Mouse (Mus musculus) embryonic fibroblast, embryonic 13.5 days (primary cell): ENCODE data around the gene Dnah17. TPM values are rescaled to one million over a fixed set of nuclear protein-coding genes. Genes with fewer than 3 reads are reported as not detected.

ENCODE experiments used
- H3K27ac ChIP-seq: 2 replicates; pipeline ENCODE4 v1.5.1; 2012; ENCODE audit warnings: low read length, control low read depth, inconsistent platforms; ENCODE audit not compliant: insufficient read depth
- H3K4me1 ChIP-seq: 2 replicates; pipeline ENCODE4 v1.6.1; 2011; ENCODE audit warnings: low read length; ENCODE audit not compliant: control insufficient read depth, insufficient read depth
- H3K4me3 ChIP-seq: 2 replicates; pipeline ENCODE4 v1.5.1; 2011; ENCODE audit warnings: mild to moderate bottlenecking, control low read depth, low read length; ENCODE audit not compliant: insufficient read depth
- CTCF ChIP-seq: IDR thresholded peaks from 2 replicates; pipeline ENCODE4 v1.5.1; 2011; ENCODE audit warnings: mild to moderate bottlenecking, control low read depth, low read length, moderate library complexity, borderline replicate concordance; ENCODE audit not compliant: insufficient read depth
- POLR2A ChIP-seq: IDR thresholded peaks from 2 replicates; pipeline ENCODE4 v1.6.1; 2011; ENCODE audit warnings: low read depth, mild to moderate bottlenecking, control low read depth, low read length, moderate library complexity
- polyA plus RNA-seq: library from polyadenylated mRNA; stranded (reverse); fragments of >200 nt; gene quantifications from 2 replicates; pipeline ENCODE4 v1.2.4, GENCODE M21; 2011; ENCODE audit warnings: low read depth; ENCODE audit not compliant: missing spikeins, insufficient read length

Gene Dnah17
- polyA plus RNA-seq, 1 experiment, result not detected

DNA sequence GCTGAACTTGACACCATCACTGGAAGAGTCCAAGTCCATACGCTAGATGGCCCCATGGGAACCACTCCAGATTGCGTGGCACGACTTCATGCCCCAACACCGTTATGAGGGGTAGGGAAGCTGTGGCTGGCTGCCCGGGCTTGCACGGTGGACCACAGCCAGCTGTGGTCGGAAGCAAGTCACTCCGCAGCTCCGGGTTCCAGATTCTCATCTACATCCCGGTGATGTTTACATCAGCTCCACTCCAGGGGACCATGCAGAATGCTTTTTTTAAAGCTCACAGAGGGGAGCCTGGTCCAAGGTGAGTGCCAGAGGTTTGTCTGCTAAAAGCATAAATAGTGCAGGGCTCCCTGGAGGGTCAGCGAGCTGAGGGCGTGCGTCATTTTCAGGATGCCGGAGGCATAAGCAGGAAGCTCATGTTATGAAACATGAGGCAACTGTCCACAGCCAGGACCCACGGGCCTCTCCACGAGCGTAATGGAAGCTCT lies 55.4 kb downstream of the Dnah17 start:
- Histone ChIP-seq H3K4me1 (no peaks in the 10 kb centered on the region), H3K4me3 (no peak overlapping the region), H3K27ac (no peak overlapping the region)
- TF ChIP-seq CTCF, result no peak
- TF ChIP-seq POLR2A, result no peak

DNA sequence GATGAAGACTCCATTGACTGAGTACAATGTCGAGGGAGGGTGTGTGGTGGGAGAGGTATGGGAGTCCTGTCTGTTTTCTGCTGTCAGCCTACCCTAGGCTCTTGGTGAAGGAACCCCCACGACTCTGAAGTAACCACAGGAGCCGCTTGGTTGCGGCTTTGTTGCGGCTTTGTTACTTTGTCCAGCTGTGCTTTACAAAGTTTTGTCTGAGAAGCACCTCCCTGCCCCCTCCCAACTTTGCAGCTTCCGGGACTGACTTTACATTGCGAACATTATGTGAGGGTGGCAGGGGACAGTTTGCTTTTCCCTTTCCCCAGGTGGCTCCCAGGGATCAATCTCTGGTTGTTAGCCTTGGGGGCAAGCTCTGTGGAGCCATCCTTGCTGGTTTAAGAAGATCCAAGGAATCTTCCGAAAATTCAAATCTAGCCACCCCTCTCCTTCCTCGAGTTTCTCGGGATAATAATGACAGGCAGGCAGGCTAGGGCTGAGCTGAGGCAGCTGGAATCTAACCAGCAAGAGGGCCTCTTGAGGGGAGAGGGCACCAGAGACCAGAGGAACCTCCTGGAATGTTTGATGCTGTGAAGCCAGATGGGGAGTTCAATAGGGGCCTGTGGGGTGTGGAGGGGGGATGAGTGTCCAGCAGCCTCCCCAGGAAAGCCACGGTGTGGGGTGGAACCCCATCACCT lies 59.1 kb downstream of the Dnah17 start:
- Histone ChIP-seq H3K4me1 (no peaks in the 10 kb centered on the region), H3K27ac (no peak overlapping the region), H3K4me3 (no peak overlapping the region)
- no peak for TF ChIP-seq CTCF

DNA sequence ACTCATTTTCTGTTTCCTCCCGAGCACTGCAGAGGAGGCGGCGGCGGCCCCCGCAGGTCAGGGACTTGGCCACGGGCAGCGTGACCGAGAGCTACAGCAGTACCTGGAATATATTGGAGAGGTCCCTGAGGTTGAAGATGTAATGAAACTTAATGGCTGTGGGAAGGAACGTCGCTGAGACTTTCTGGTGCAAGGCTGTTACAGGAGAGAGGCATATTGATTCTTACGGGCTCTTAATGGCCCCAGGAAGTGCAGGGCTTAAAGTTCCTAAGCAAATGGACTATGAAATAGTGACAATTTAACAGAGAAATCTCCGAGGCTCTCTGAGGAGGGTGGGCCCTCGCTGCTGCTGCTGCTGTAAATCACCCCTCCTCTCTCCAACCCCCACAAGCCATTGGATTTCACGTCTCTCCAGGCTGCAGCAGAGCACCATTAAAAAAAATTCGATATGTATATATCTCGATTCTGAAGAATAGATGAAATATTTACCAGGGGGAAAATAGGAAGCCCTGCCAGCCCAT lies 61.6 kb downstream of the Dnah17 start:
- Histone ChIP-seq H3K27ac (no peak overlapping the region), H3K4me3 (no peak overlapping the region), H3K4me1 (no peaks in the 10 kb centered on the region)
- TF ChIP-seq CTCF (no peak), POLR2A (no peak)

DNA sequence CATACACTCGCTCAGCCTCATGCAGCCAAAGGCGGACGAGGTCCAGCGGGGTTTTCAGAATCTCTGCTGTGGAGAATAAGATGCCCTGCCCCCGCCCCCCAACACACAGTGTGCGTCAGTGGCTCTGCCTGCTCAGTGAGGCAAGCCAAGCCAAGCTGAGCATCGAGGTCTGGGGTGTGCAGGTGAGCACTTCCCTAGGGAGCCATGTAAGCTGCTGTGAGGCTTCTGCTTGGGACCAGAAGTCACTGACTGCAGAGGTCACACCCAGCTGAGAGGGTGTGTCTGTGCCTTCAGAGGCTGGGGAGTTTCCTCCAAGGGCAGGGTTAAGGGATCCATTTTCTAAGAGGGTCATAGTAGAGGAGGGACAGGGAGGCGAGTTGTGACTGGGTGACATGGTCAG lies 62.8 kb downstream of the Dnah17 start:
- TF ChIP-seq POLR2A (no peak), CTCF (no peak)
- Histone ChIP-seq H3K27ac (no peak overlapping the region), H3K4me3 (no peak overlapping the region), H3K4me1 (no peaks in the 10 kb centered on the region)

DNA sequence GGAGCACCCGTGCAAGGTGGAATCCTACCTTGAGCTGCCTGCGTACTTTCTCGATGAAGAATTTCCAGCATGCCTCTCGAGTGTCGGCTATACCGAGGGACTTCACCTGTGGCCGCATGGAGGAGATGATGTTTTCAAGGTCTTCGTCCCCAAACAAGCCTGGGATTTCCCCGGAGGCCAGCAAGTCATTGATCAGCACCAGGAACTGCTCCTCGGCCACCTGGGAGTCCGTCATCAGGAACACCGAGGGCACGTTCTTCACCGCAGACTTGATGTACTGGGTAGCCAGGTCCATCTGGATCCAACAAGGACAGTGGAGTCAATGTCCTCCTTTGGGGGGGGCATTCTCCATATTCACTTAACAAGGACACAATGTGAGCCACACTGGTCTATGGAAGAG lies 70.4 kb downstream of the Dnah17 start:
- TF ChIP-seq CTCF (no peak), POLR2A (no peak)
- Histone ChIP-seq H3K4me1 (no peaks in the 10 kb centered on the region), H3K27ac (no peak overlapping the region), H3K4me3 (no peak overlapping the region)

DNA sequence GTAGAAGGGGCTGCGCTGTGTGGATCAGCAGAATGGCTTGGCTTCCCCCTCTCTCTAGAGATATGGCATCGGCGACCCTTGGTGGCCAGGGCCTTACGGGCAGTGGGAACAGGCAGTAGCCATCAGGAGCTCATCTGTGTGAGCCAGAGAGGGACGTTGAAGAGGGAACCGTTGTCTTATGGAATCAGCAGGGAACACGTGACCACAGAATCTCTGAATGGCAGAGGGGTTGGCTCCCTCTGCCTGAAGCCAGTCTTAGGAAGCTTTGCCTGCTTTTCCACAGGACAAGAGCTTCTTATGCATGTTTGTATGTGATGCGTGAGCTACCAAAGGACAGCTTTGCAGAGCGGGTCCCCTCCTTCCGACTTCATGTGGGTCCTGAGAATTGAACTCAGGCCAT lies 71.6 kb downstream of the Dnah17 start:
- H3K4me1 ChIP-seq, result no peaks in the 10 kb centered on the region
- no peak overlapping the region for H3K4me3 ChIP-seq
- TF ChIP-seq CTCF (no peak), POLR2A (no peak)
- H3K27ac ChIP-seq, result no peak overlapping the region

DNA sequence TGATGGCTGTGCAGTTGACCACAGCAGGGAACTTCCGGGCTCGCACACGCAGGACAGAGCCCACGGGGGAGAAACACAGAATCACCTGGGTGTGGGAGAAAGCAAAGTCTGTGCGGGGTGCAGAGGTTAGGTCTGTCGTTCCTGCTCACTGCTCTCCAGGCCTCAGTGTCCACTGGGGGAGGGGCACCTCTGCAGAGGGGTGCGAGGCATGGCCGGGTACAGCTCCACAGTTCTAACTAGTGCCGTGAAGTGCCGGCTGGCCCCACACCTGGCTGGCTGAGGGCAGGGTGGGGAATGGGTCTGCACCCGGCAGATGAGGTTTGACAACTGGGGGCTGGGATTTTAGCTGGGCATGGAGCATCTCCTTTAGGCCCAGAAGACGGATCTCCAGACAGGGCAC lies 72.1 kb downstream of the Dnah17 start:
- no peak overlapping the region for H3K4me3 ChIP-seq
- no peaks in the 10 kb centered on the region for H3K4me1 ChIP-seq
- H3K27ac ChIP-seq, result no peak overlapping the region
- TF ChIP-seq CTCF (no peak), POLR2A (no peak)

DNA sequence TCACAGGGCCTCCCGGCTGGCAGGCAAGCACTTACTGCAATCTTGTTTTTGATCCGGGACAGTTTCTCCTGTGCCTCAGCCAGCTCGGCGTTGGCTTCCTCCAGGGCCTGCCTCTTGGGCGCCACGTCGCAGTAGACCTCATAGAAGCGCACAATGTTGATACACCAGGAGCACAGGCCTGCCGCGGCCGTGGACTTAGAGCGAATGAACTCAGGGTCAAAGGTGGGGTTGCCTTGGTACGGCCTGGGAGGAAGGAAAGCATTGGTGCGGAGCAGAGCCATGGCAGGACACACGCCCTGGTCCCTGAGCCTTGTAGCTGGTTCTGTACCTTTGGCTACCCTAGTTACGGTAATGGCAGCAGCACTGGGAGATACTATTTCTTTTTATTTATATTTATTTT lies 80.3 kb downstream of the Dnah17 start:
- TF ChIP-seq POLR2A, result no peak
- no peak for TF ChIP-seq CTCF
- Histone ChIP-seq H3K27ac (no peak overlapping the region), H3K4me1 (no peaks in the 10 kb centered on the region)

DNA sequence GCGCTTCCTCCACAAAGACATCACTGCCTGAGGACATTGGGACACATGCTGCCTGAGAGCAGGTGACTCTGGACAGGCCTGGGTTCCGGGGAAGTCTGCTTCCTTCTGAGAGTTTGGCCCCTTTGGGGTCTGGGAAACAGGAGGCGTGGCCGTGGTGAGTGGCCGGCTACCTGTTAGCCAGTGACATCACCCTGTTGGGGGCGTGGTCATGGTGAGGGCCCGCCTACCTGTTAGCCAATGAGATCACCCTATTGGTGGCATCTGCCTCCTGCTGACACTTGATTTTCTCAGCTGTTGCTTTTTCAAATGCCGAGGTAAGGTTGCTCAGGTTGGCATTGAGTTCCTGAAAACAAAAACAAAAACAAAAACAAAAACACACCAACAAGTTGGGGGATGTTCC lies 80.8 kb downstream of the Dnah17 start:
- no peak overlapping the region for H3K27ac ChIP-seq
- no peak for TF ChIP-seq POLR2A
- TF ChIP-seq CTCF, result no peak
- no peak overlapping the region for H3K4me3 ChIP-seq
- no peaks in the 10 kb centered on the region for H3K4me1 ChIP-seq

More for the DNA sequence above, 80.3 kb downstream of the Dnah17 start:
- H3K4me3 ChIP-seq, result no peak overlapping the region

DNA sequence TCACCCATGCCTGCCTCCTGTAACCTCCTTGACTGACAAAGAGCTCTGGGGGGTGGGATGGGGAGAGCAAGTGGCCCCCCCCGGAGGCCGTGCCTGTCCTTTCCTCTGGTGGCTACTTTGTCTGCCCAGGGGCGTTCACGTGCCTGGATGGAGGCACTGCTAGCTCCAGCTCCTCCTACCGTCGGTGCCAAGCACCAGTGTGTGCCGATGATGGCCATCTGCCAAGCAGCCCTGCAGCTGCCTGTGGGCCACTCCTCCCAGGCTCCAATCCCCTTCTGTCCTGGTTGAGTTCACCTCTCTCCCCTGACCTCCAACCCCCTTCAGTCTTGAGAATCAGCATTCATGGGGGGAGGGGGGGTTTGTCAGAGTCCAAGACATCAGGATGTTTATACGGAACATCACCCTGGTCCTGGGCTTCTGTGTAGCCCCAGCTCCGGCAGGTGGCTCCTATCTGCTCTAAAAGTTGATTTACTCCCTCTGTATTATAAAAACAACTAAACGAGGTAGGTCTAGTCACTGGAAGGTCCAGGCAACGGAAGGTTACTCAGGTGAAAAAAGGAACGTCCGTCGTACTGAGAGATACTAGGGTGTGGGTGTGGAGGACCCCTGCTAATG lies 87.0 kb downstream of the Dnah17 start:
- Histone ChIP-seq H3K27ac (no peak overlapping the region), H3K4me3 (no peak overlapping the region), H3K4me1 (no peaks in the 10 kb centered on the region)
- TF ChIP-seq POLR2A (no peak), CTCF (no peak)
